Mouse (Mus musculus): ENCODE results near the gene Ces3a. TPM values are rescaled to one million over a fixed set of nuclear protein-coding genes. Genes with fewer than 3 reads are reported as not detected.
"Not testable (repeated sequence)": the region's sequence is repeated elsewhere in the genome, so short reads cannot be mapped to it uniquely, and the experiment has no call there.

Ces3a gene
- total RNA-seq, 1 experiment from 2014 or later = 78.7 TPM

DNA sequence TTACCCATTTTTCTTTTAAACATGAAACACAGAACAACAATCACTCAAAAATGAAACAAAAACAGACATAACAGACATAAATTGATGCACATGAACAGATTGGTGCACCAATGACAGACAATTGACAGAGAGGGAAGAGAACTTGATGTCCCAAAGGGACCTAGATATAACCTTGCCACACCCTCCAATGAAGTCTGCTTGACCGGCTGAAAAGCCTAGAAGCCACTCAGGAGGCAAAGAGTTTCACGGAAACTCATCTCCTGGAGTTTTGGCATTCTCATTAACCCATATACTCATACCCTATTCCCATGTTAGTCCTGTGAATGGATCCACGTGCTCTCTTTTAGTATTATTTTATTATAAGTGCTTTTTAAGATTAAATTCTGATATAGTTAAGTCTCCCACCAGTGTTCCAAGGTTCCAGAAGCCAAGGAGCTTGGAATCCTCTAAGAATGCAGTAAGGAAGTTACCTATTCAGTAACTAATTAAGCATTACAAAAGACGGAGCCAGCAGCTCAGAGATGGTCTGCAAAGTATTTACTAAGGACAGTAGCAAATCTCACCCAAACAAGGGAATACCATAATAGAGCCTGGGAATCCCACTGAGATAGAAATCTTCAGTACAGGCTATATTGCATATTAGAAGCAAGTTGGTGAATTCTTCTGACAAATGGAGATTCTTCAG, 53.8 kb downstream of the Ces3a start:
- DNase-seq = not testable (repeated sequence)

DNA sequence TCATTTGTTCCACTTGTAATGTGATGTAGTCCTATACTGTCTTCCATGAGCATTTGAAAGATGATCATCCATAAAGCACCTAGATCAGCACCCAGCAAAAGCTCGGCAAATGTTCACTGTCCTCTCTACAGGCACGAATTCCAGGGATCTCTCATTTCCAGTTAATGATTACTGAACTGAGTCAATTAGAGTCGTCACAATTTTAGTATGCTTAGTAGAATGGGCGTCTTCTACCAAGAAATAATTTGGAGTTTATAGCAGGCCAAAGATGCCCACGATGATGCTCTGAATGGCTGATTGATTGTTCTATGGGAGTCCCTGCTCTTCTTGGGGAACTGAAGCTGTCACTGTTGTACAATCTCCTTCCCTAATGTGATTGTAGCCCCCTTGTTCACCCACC, 55.3 kb downstream of the Ces3a start:
- not testable (repeated sequence) for DNase-seq

DNA sequence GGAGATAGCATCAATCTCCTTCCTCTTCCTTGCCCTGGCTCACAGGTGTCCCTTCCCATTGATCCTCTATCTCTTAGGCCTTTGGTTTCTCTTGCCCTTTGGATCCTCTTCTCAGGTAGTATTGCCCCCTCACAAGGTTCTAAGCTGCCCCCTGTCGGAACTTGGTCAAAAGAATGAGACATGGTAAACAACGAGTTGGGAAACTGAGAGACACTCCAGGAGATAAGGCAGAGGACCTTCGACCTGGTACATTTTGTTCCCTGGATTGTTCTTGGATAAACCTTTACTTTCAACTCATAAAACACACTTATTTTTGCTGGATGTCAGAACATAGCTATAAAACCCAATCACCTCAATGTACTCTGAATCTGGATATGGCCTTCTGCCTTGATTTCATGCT, 55.8 kb downstream of the Ces3a start:
- no peak for DNase-seq

Other genes starting within 250 kb of the Ces3a start
- 0.56 and 4.1 TPM in 2 replicates for gene Ces2b, start 217.0 kb upstream of the Ces3a start, total RNA-seq (2021)
- not detected in 2 replicates for gene Ces2c, start 201.5 kb upstream of the Ces3a start, total RNA-seq (2021)
- gene Ces2e, start 122.3 kb upstream of the Ces3a start, total RNA-seq (2021) = 3.1 and 12.0 TPM in 2 replicates
- gene Ces2f, start 101.2 kb upstream of the Ces3a start, total RNA-seq (2021) = not detected in 2 replicates
- 3.5 and 8.3 TPM in 2 replicates for gene Ces2g, start 86.9 kb upstream of the Ces3a start, total RNA-seq (2021)
- gene Ces2h, start 47.7 kb upstream of the Ces3a start, total RNA-seq (2021) = 0.15 and 2.7 TPM in 2 replicates
- gene Ces3b, start 35.2 kb downstream of the Ces3a start, total RNA-seq (2021) = 1.5 TPM in 1 of 2 replicates, not detected in the other
- not detected in 2 replicates for gene Ces4a, start 83.2 kb downstream of the Ces3a start, total RNA-seq (2021)
- gene Cbfb, start 122.1 kb downstream of the Ces3a start, total RNA-seq (2021) = 58.4 and 60.1 TPM in 2 replicates
- gene D230025D16Rik, start 176.5 kb downstream of the Ces3a start, total RNA-seq (2021) = 34.9 and 38.7 TPM in 2 replicates
- gene B3gnt9, start 206.6 kb downstream of the Ces3a start, total RNA-seq (2021) = 3.6 and 5.0 TPM in 2 replicates
- 12.7 and 15.9 TPM in 2 replicates for gene Tradd, start 216.0 kb downstream of the Ces3a start, total RNA-seq (2021)
- 3.3 and 5.0 TPM in 2 replicates for gene Fbxl8, start 216.0 kb downstream of the Ces3a start, total RNA-seq (2021)
- gene Hsf4, start 221.2 kb downstream of the Ces3a start, total RNA-seq (2021) = 0.41 and 0.70 TPM in 2 replicates
- 11.5 and 13.4 TPM in 2 replicates for gene Nol3, start 227.5 kb downstream of the Ces3a start, total RNA-seq (2021)
- gene 4931428F04Rik, start 241.3 kb downstream of the Ces3a start, total RNA-seq (2021) = 2.6 and 4.6 TPM in 2 replicates
- gene Exoc3l, start 247.5 kb downstream of the Ces3a start, total RNA-seq (2021) = 16.0 and 20.2 TPM in 2 replicates
- 44.5 and 44.9 TPM in 2 replicates for gene E2f4, start 249.1 kb downstream of the Ces3a start, total RNA-seq (2021)